Mouse (Mus musculus) forebrain, postnatal 0 days (tissue): ENCODE data around the gene Borcs5. TPM values are rescaled to one million over a fixed set of nuclear protein-coding genes. Genes with fewer than 3 reads are reported as not detected.

Experiments used
- ATAC-seq: fragments of 200-750 bp; cut with Nextera tagmentation; 2 replicates; pipeline ENCODE4 v1.8.0; 2017; ENCODE audit warnings: mild to moderate bottlenecking, moderate library complexity
- DNase-seq: peaks from one replicate; pipeline ENCODE4 v3.0.0-alpha.2; 2015
- H3K27ac ChIP-seq: fragments of 300-500 bp; sonication (generic); 2 replicates; pipeline ENCODE4 v1.5.1; 2014; ENCODE audit warnings: low read depth, mild to moderate bottlenecking, antibody characterized with exemption, low read length, moderate library complexity, mixed read lengths
- H3K27me3 ChIP-seq: fragments of 300-500 bp; sonication (generic); 2 replicates; pipeline ENCODE4 v1.6.1; 2014; ENCODE audit warnings: mild to moderate bottlenecking, low read length, mixed read lengths; ENCODE audit not compliant: insufficient read depth
- H3K36me3 ChIP-seq: fragments of 300-500 bp; sonication (generic); 2 replicates; pipeline ENCODE4 v1.6.1; 2014; ENCODE audit warnings: mild to moderate bottlenecking, moderate library complexity; ENCODE audit not compliant: insufficient read depth
- H3K4me1 ChIP-seq: fragments of 300-500 bp; sonication (generic); 2 replicates; pipeline ENCODE4 v1.6.1; 2014; ENCODE audit warnings: antibody characterized with exemption; ENCODE audit not compliant: insufficient read depth
- H3K4me2 ChIP-seq: fragments of 300-500 bp; sonication (generic); 2 replicates; pipeline ENCODE4 v1.6.1; 2014; ENCODE audit warnings: low read depth, mild to moderate bottlenecking, moderate library complexity
- H3K4me3 ChIP-seq: fragments of 300-500 bp; sonication (generic); 2 replicates; pipeline ENCODE4 v1.5.1; 2014; ENCODE audit warnings: low read depth, low read length, mixed read lengths
- H3K9ac ChIP-seq: fragments of 300-500 bp; sonication (generic); 2 replicates; pipeline ENCODE4 v1.6.1; 2014; ENCODE audit warnings: mild to moderate bottlenecking
- H3K9me3 ChIP-seq: fragments of 300-500 bp; sonication (generic); 2 replicates; pipeline ENCODE4 v1.6.1; 2016; ENCODE audit warnings: low read length
- CTCF ChIP-seq: sonication (generic); IDR thresholded peaks from 2 replicates; pipeline ENCODE4 v1.5.1; 2016; ENCODE audit warnings: antibody characterized with exemption, control low read depth, low read depth
- WGBS: fragments of 180-500 bp; shearing (Covaris S2); extraction: QIAGEN DNeasy Blood & Tissue Kit; methylation state at CpG from one replicate; pipeline ENCODE4 v1.1.7; 2014; 5-methylcytosine and 5-hydroxymethylcytosine counted together
- polyA plus RNA-seq: library from polyadenylated mRNA; unstranded; fragments of >200 nt; fragmentation: Nextera tagmentation; extraction: Ambion mirVana; gene quantifications from 2 replicates; pipeline ENCODE4 v1.2.1, GENCODE M21; 2015
- total RNA-seq: library from RNA; depleted of rRNA; stranded (reverse); fragments of >200 nt; gene quantifications from 2 replicates; pipeline ENCODE4 v1.2.3, GENCODE M21; 2014

Borcs5 gene
- total and polyA plus RNA-seq, 2 experiments from 2014 or later = 41.2 to 42.6 TPM

GRCm38 (mm10) chr6:134640485-134641475, 1.5 kb downstream of the Borcs5 start:
- peak; percentile 100 for ATAC-seq
- peak overlapping the region; percentile 80 for H3K27ac ChIP-seq
- WGBS = 3% methylated on average over 65 of the region's 65 CpGs

GRCm38 (mm10) chr6:134641738-134642446, 2.6 kb downstream of the Borcs5 start:
- TF ChIP-seq CTCF = no peak
- H3K4me1 ChIP-seq = no peaks in the 10 kb centered on the region
- H3K27me3 ChIP-seq = no peaks in the 10 kb centered on the region
- H3K27ac ChIP-seq = no peak overlapping the region
- ATAC-seq (no peak), DNase-seq (no peak)
- no peaks in the 10 kb centered on the region for H3K9me3 ChIP-seq
- peak overlapping the region; percentile 92 for H3K4me3 ChIP-seq
- peaks cover 9% of the 10 kb centered on the region; the same call in 1 of the 2 replicates for H3K36me3 ChIP-seq
- peak overlapping the region; percentile 60 for H3K4me2 ChIP-seq
- H3K9ac ChIP-seq = peak overlapping the region; percentile 95; the same call in 1 of the 2 replicates
- WGBS = 77% methylated on average over 9 of the region's 9 CpGs

More at GRCm38 (mm10) chr6:134640485-134641475, 1.5 kb downstream of the Borcs5 start:
- peaks cover 5% of the 10 kb centered on the region; the same call in 1 of the 2 replicates for H3K36me3 ChIP-seq
- DNase-seq = peak; percentile 97
- TF ChIP-seq CTCF = peak; percentile 74
- no peaks in the 10 kb centered on the region for H3K9me3 ChIP-seq
- peak overlapping the region; percentile 92 for H3K4me3 ChIP-seq
- no peaks in the 10 kb centered on the region for H3K27me3 ChIP-seq
- H3K9ac ChIP-seq = peak overlapping the region; percentile 95
- peak overlapping the region; percentile 60 for H3K4me2 ChIP-seq
- no peaks in the 10 kb centered on the region for H3K4me1 ChIP-seq

GRCm38 (mm10) chr6:134643296-134643695, 4.0 kb downstream of the Borcs5 start:
- H3K27ac ChIP-seq = no peak overlapping the region

GRCm38 (mm10) chr6:134646835-134647234, 7.5 kb downstream of the Borcs5 start:
- no peak overlapping the region for H3K4me2 ChIP-seq
- H3K4me3 ChIP-seq = no peak overlapping the region
- 92% methylated on average over 6 of the region's 6 CpGs for WGBS
- no peak overlapping the region for H3K9ac ChIP-seq
- ATAC-seq (no peak), DNase-seq (no peak)
- H3K4me1 ChIP-seq = no peaks in the 10 kb centered on the region; the same call in 1 of the 2 replicates
- no peak overlapping the region for H3K27ac ChIP-seq
- peaks cover 12% of the 10 kb centered on the region; the same call in 1 of the 2 replicates for H3K36me3 ChIP-seq
- TF ChIP-seq CTCF = no peak
- H3K27me3 ChIP-seq = no peaks in the 10 kb centered on the region
- H3K9me3 ChIP-seq = no peaks in the 10 kb centered on the region

More at GRCm38 (mm10) chr6:134643296-134643695, 4.0 kb downstream of the Borcs5 start:
- H3K27me3 ChIP-seq = no peaks in the 10 kb centered on the region
- no peak for DNase-seq
- TF ChIP-seq CTCF = no peak
- no peak overlapping the region for H3K9ac ChIP-seq
- ATAC-seq = no peak
- H3K36me3 ChIP-seq = peaks cover 9% of the 10 kb centered on the region; the same call in 1 of the 2 replicates
- H3K4me1 ChIP-seq = no peaks in the 10 kb centered on the region
- no peaks in the 10 kb centered on the region for H3K9me3 ChIP-seq
- 91% methylated on average over 5 of the region's 5 CpGs for WGBS
- no peak overlapping the region for H3K4me2 ChIP-seq
- H3K4me3 ChIP-seq = no peak overlapping the region

- Histone ChIP-seq H3K36me3 (peaks cover 12% of the 10 kb centered on the region; the same call in 1 of the 2 replicates), H3K9me3 (no peaks in the 10 kb centered on the region), H3K4me2 (no peak overlapping the region), H3K9ac (no peak overlapping the region), H3K27ac (peak overlapping the region; percentile 42; the same call in 1 of the 2 replicates), H3K4me1 (no peaks in the 10 kb centered on the region; the same call in 1 of the 2 replicates), H3K27me3 (no peaks in the 10 kb centered on the region), H3K4me3 (no peak overlapping the region)
- 9% methylated on average over 5 of the region's 5 CpGs for WGBS
- TF ChIP-seq CTCF = no peak
- ATAC-seq = peak; percentile 64; the same call in 1 of the 2 replicates
- no peak for DNase-seq
These were observed 8.3 kb downstream of the Borcs5 start for GRCm38 (mm10) chr6:134647621-134648020.

- Histone ChIP-seq H3K4me3 (no peak overlapping the region), H3K27ac (0 out of 2 replicates have a peak overlapping the region, but pooled peaks have one; percentile 5), H3K4me2 (no peak overlapping the region), H3K9ac (no peak overlapping the region), H3K9me3 (no peaks in the 10 kb centered on the region), H3K36me3 (peaks cover 12% of the 10 kb centered on the region; the same call in 1 of the 2 replicates), H3K4me1 (no peaks in the 10 kb centered on the region; the same call in 1 of the 2 replicates), H3K27me3 (no peaks in the 10 kb centered on the region)
- ATAC-seq (peak; percentile 42; the same call in 1 of the 2 replicates), DNase-seq (peak; percentile 10)
- no peak for TF ChIP-seq CTCF
- WGBS = 25% methylated on average over 5 of the region's 5 CpGs
These were observed 9.0 kb downstream of the Borcs5 start for GRCm38 (mm10) chr6:134648356-134648755.
